Mouse (Mus musculus) CD8-positive naive resting alpha-beta T cell, adult 2 months (primary cell): ENCODE results near the gene Il24.

Experiments used
- DNase-seq, 2 experiments: peaks; one replicate each; pipeline ENCODE4 v3.0.0; 2022; ENCODE audit warnings: low read depth in 2 of 2, low spot score in 2 of 2

The Il24 gene

GRCm38 (mm10) chr1:130854819-130855218 is 32.4 kb downstream of the Il24 start:
- no peak for DNase-seq

- no peak for DNase-seq
Observed at GRCm38 (mm10) chr1:130850405-130850804, 36.8 kb downstream of the Il24 start.

- DNase-seq = no peak
Observed at GRCm38 (mm10) chr1:130849530-130850214, 37.6 kb downstream of the Il24 start.

- no peak for DNase-seq
Observed at GRCm38 (mm10) chr1:130844516-130844915, 42.7 kb downstream of the Il24 start.

DNA sequence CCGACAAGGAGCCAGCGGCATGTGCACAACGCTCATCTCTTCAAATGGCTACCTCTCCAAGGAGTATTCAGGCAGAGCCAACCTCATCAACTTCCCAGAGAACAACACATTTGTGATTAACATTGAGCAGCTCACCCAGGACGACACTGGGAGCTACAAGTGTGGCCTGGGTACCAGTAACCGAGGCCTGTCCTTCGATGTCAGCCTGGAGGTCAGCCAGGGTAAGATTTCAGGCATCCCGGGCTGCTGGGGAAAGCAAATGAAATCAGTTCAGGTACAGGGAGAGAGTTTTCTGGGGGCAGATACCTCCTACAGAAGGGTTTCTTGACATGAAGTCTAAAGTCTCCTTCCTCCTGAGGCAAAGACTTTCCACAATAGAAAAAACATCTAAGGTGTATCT is 45.6 kb downstream of the Il24 start:
- DNase-seq = no peak

GRCm38 (mm10) chr1:130840599-130841379 is 46.5 kb downstream of the Il24 start:
- DNase-seq = no peak

DNA sequence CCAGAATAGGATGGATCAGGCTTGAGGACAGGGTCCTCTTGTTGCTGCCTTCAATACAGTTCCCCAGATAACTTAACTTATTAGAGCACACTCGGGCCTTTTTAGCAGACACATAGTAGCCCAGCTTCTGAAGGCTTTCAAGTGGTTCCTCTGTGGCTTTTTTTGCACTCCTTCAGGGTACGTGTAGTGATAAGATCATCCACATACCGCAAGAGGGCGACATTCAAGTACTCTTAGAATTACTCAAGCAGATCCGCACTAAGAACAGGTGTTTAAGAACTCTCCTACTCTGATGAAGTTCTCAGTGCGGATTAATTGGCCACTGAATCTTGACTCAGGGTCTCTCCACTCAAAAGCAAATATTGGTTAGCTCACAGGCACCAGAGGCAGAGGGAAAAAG is 49.0 kb downstream of the Il24 start:
- peak; percentile 10 to 41 for DNase-seq

DNA sequence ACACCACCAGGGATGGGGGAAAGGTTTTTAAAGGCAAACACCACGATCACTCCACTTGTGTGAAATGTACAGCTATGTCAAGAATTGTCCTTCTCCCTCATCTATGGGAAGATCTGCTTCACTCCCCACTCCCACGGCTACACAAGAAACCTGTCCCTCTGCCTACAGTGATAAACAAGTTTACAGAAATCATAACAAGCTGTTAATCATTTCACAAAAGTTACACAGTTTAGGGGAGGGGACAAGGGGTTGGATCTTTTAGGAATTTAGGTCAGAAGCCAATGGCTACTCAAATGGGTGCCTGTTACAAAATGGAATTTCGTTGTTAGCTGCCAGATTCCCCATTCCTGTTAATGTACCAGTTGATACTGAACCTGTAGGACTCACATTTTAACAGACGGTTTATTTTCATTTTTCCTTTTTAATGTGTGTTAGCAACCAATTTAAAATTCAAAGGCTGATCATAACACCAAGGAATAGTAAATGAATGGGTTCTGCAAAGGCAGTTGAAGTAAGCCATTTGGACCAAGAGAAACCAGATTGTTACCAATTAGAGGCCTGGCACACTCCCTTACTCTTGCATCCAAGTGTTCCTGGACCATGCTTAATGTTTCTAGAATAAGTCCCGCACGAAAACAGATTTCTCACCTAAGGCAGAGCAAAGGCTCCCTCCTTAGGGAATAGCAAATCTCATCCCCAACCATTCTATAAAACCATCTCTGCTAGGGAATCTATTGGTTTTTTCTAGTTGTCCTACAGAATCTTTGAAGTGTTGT is 51.9 kb downstream of the Il24 start:
- DNase-seq = no peak

- DNase-seq = no peak
Observed at GRCm38 (mm10) chr1:130832230-130833149, 54.8 kb downstream of the Il24 start.
